22 mouse cellular contexts compared by ENCODE assay signal in the genomic region with DNA sequence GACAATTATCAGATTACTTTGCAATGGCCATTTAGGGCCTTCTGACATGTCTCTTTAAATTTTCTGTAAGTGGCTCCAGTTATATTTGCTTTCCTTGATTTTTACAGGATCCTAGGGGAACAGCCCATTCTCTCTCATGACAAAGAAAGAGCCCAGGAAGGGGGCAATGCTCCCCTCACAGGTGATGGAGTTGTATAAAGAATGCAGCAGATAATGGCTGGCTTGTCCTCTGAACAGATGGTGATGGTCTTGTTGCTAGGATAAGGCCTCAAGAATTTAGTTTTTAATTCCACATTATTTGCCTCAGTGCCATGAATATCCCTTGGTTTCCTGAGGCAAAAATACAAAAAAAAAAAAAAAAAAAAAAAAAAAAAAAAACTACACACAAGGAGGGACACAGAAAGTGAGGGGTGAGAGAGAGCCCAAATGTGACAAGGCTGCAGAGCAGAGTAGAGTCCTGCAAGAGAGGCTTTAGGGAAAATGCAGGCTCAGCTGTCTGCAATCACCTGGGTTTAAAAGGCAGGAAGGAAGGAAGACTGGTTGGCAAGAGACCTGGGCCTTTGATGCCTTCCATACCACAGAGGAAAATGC.
DNase-seq lines count a peak whose midpoint lies in the region; ATAC-seq and TF ChIP-seq lines count a peak whose summit lies in the region.
"Had no signal": no experiment of that assay in that cellular context is flagged by ENCODE, and none has a peak within 500 bp of the region (broad histone marks: within the 10 kb centered on the region; RNA-seq: fewer than 3 reads in every experiment).

No protein-coding gene starts in this region.

- DNase-seq in forebrain, embryonic 11.5 days (ENCODE audit: low spot score): no peak
- DNase-seq in midbrain, embryonic 10.5 days (ENCODE audit: low spot score): no peak
- DNase-seq in midbrain, postnatal 0 days (ENCODE audit: low spot score): no peak
- peak; percentile 27 for DNase-seq in embryo, embryonic 10.5 days (ENCODE audit: low spot score)
- no peak for DNase-seq in layer of hippocampus, postnatal 10 days (ENCODE audit: low spot score in 2 of 2)
- DNase-seq: adrenal gland, postnatal 25 days; cerebellum, adult 9-10 months; gastrocnemius, postnatal 10 days; kidney, adult 8-10 months; kidney, postnatal 10 days; left cerebral cortex, postnatal 4 days; retina, postnatal 1 day; right cerebral cortex, postnatal 25 days; thymus, postnatal 14 days had no signal

- H3K27me3 ChIP-seq in forebrain, embryonic 11.5 days (ENCODE audit: control insufficient read depth, insufficient read depth, low read length): no peaks in the 10 kb centered on the region
- no peaks in the 10 kb centered on the region for H3K27me3 ChIP-seq in forebrain, embryonic 16.5 days (replicated peaks; ENCODE audit: control insufficient read depth, insufficient read depth, low read length)
- no peaks in the 10 kb centered on the region for H3K27me3 ChIP-seq in midbrain, embryonic 10.5 days (ENCODE audit: low read depth, poor library complexity, severe bottlenecking)
- no peaks in the 10 kb centered on the region for H3K27me3 ChIP-seq in midbrain, postnatal 0 days (ENCODE audit: insufficient read depth, low read length)
- no peaks in the 10 kb centered on the region for H3K27me3 ChIP-seq in midbrain, embryonic 13.5 days
- H3K27me3 ChIP-seq: embryonic facial prominence, embryonic 15.5 days; intestine, embryonic 15.5 days had no signal

- no peak overlapping the region for H3K4me2 ChIP-seq in forebrain, embryonic 11.5 days (ENCODE audit: low read depth, low read length, severe bottlenecking)
- H3K4me2 ChIP-seq in forebrain, embryonic 16.5 days (ENCODE audit: low read length): no peak overlapping the region
- H3K4me2 ChIP-seq in midbrain, postnatal 0 days (ENCODE audit: low read depth, low read length, poor library complexity, severe bottlenecking): no peak overlapping the region
- no peak overlapping the region for H3K4me2 ChIP-seq in midbrain, embryonic 13.5 days (replicated peaks)
- H3K4me2 ChIP-seq: embryonic facial prominence, embryonic 15.5 days; intestine, embryonic 15.5 days had no signal

- H3K9me3 ChIP-seq in forebrain, embryonic 11.5 days (ENCODE audit: control insufficient read depth, low read length): no peaks in the 10 kb centered on the region
- H3K9me3 ChIP-seq in forebrain, embryonic 16.5 days (ENCODE audit: control insufficient read depth, low read length): no peaks in the 10 kb centered on the region
- no peaks in the 10 kb centered on the region for H3K9me3 ChIP-seq in midbrain, embryonic 10.5 days (replicated peaks)
- H3K9me3 ChIP-seq in midbrain, postnatal 0 days (ENCODE audit: low read length): no peaks in the 10 kb centered on the region
- no peaks in the 10 kb centered on the region for H3K9me3 ChIP-seq in midbrain, embryonic 13.5 days
- H3K9me3 ChIP-seq: embryonic facial prominence, embryonic 15.5 days; heart, embryonic 10.5 days; intestine, embryonic 15.5 days had no signal

- 0 out of 2 replicates have a peak, but pooled peaks cover 3% of the 10 kb centered on the region for H3K4me1 ChIP-seq in forebrain, embryonic 11.5 days (replicated peaks; ENCODE audit: control insufficient read depth, insufficient read depth, low read length)
- H3K4me1 ChIP-seq in forebrain, embryonic 16.5 days (replicated peaks; ENCODE audit: control insufficient read depth, insufficient read depth, low read length): no peaks in the 10 kb centered on the region
- H3K4me1 ChIP-seq in midbrain, embryonic 10.5 days: peaks cover 25% of the 10 kb centered on the region
- no peaks in the 10 kb centered on the region for H3K4me1 ChIP-seq in midbrain, postnatal 0 days (ENCODE audit: insufficient read depth, low read length)
- H3K4me1 ChIP-seq in midbrain, embryonic 13.5 days (replicated peaks): peaks cover 13% of the 10 kb centered on the region
- H3K4me1 ChIP-seq: embryonic facial prominence, embryonic 15.5 days; heart, embryonic 10.5 days; intestine, embryonic 15.5 days had no signal

- H3K9ac ChIP-seq in forebrain, embryonic 11.5 days (ENCODE audit: low read length): no peak overlapping the region
- H3K9ac ChIP-seq in forebrain, embryonic 16.5 days (replicated peaks; ENCODE audit: low read depth, low read length): no peak overlapping the region
- no peak overlapping the region for H3K9ac ChIP-seq in midbrain, postnatal 0 days (replicated peaks; ENCODE audit: low read length, poor library complexity, severe bottlenecking)
- no peak overlapping the region for H3K9ac ChIP-seq in midbrain, embryonic 13.5 days (replicated peaks)
- H3K9ac ChIP-seq: embryonic facial prominence, embryonic 15.5 days; intestine, embryonic 15.5 days had no signal

- no peaks in the 10 kb centered on the region for H3K36me3 ChIP-seq in forebrain, embryonic 11.5 days (ENCODE audit: control insufficient read depth, insufficient read depth, low read length)
- H3K36me3 ChIP-seq in forebrain, embryonic 16.5 days (ENCODE audit: control insufficient read depth, insufficient read depth): no peaks in the 10 kb centered on the region
- no peaks in the 10 kb centered on the region for H3K36me3 ChIP-seq in midbrain, embryonic 10.5 days
- no peaks in the 10 kb centered on the region for H3K36me3 ChIP-seq in midbrain, postnatal 0 days (ENCODE audit: insufficient read depth, low read length)
- H3K36me3 ChIP-seq in midbrain, embryonic 13.5 days: no peaks in the 10 kb centered on the region
- H3K36me3 ChIP-seq: embryonic facial prominence, embryonic 15.5 days; heart, embryonic 10.5 days; intestine, embryonic 15.5 days had no signal

- H3K27ac ChIP-seq in forebrain, embryonic 11.5 days (ENCODE audit: low read depth, low read length): no peak overlapping the region
- no peak overlapping the region for H3K27ac ChIP-seq in forebrain, embryonic 16.5 days (ENCODE audit: low read length)
- peak overlapping the region; percentile 61; the same call in 1 of the 2 replicates for H3K27ac ChIP-seq in midbrain, embryonic 10.5 days (replicated peaks)
- H3K27ac ChIP-seq in midbrain, postnatal 0 days (ENCODE audit: low read depth, low read length): no peak overlapping the region
- no peak overlapping the region for H3K27ac ChIP-seq in midbrain, embryonic 13.5 days
- H3K27ac ChIP-seq: embryonic facial prominence, embryonic 15.5 days; heart, embryonic 10.5 days; intestine, embryonic 15.5 days; macrophage had no signal

- peak; percentile 72 for ATAC-seq in forebrain, embryonic 11.5 days (replicated peaks; ENCODE audit: low FRiP score)
- no peak for ATAC-seq in forebrain, embryonic 16.5 days
- ATAC-seq in midbrain, postnatal 0 days (ENCODE audit: low FRiP score): no peak
- peak; percentile 77 for ATAC-seq in midbrain, embryonic 13.5 days
- ATAC-seq: CD4-positive, CD25-positive, alpha-beta regulatory T cell, adult 4 months; intestine, embryonic 15.5 days; lung, postnatal 0 days had no signal

- no peak for TF ChIP-seq CTCF in midbrain, postnatal 0 days (IDR thresholded peaks at IDR 0.05)

- H3K4me3 ChIP-seq in forebrain, embryonic 11.5 days (ENCODE audit: low read depth, low read length): no peak overlapping the region
- no peak overlapping the region for H3K4me3 ChIP-seq in forebrain, embryonic 16.5 days (replicated peaks; ENCODE audit: low read length)
- H3K4me3 ChIP-seq in midbrain, embryonic 10.5 days: no peak overlapping the region
- no peak overlapping the region for H3K4me3 ChIP-seq in midbrain, postnatal 0 days (ENCODE audit: low read depth, low read length)
- H3K4me3 ChIP-seq in midbrain, embryonic 13.5 days (replicated peaks): no peak overlapping the region
- H3K4me3 ChIP-seq: embryonic facial prominence, embryonic 15.5 days; heart, embryonic 10.5 days; intestine, embryonic 15.5 days had no signal

Comparison
In these comparisons a context has a peak if more than half of its experiments do, and no peak if none do; other contexts are left out.
1. ATAC-seq: peak in forebrain, embryonic 11.5 days (single experiment) and midbrain, embryonic 13.5 days (single experiment); none in forebrain, embryonic 16.5 days (single experiment) and midbrain, postnatal 0 days (single experiment).